Mouse (Mus musculus): ENCODE results near the gene Gdi2. TPM values are rescaled to one million over a fixed set of nuclear protein-coding genes. Genes with fewer than 3 reads are reported as not detected.

The Gdi2 gene
- total and polyA plus RNA-seq, 2 experiments = 159 to 268 TPM

- H3K4me3 ChIP-seq (ENCODE audit: insufficient read depth, low read depth, low read length) = no peak overlapping the region
- 60% methylated on average over 10 of the region's 10 CpGs for WGBS
- H3K9ac ChIP-seq (ENCODE audit: low read depth, low read length) = no peak overlapping the region
- no peaks in the 10 kb centered on the region for H3K27me3 ChIP-seq (ENCODE audit: control insufficient read depth, insufficient read depth, low read length)
- H3K27ac ChIP-seq (replicated peaks; ENCODE audit: insufficient read depth, low read depth, low read length) = no peak overlapping the region
- no peak for TF ChIP-seq CTCF (IDR thresholded peaks at IDR 0.05; ENCODE audit: low read depth, low read length)
- no peak for TF ChIP-seq POLR2A (IDR thresholded peaks at IDR 0.05; ENCODE audit: extremely low read depth, insufficient read depth, low read length)
- H3K79me2 ChIP-seq (ENCODE audit: control insufficient read depth, insufficient read depth, low read length) = no peaks in the 10 kb centered on the region
- peaks cover under 1% of the 10 kb centered on the region; the same call in 1 of the 2 replicates for H3K4me1 ChIP-seq (ENCODE audit: control insufficient read depth, insufficient read depth, low read length)
- peak; percentile 44 for DNase-seq (ENCODE audit: extremely low read depth, low read depth, low spot score)
- no peaks in the 10 kb centered on the region for H3K36me3 ChIP-seq (ENCODE audit: control insufficient read depth, insufficient read depth, low read length)
These were observed 6.1 kb upstream of the Gdi2 start for GRCm38 (mm10) chr13:3531692-3532320.

DNA sequence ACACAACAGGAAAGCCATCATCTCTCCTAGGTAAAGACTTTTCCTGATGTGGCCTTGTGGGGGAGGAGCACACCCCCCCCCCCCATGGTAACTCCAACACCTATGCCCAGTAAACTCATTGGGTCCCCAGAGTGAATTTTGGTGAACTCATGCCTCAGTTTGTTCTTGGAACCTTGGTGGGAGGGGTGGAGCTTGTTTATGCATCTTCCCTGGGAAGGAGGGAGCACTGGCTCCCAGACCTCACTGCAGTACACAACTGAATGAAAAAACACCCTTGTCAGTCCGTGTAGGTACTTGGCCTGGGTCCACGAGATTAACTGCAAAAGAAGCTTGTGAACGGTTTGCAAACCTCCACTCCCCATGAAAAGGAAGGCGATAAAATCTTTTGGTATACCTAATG lies 5.4 kb upstream of the Gdi2 start:
- peaks cover 1% of the 10 kb centered on the region; the same call in 1 of the 2 replicates for H3K4me1 ChIP-seq (ENCODE audit: control insufficient read depth, insufficient read depth, low read length)
- no peak overlapping the region for H3K4me3 ChIP-seq (ENCODE audit: insufficient read depth, low read depth, low read length)
- WGBS = 81% methylated on average over 4 of the region's 4 CpGs
- H3K9ac ChIP-seq (ENCODE audit: low read depth, low read length) = no peak overlapping the region
- no peak for DNase-seq (ENCODE audit: extremely low read depth, low read depth, low spot score)
- no peaks in the 10 kb centered on the region for H3K27me3 ChIP-seq (ENCODE audit: control insufficient read depth, insufficient read depth, low read length)
- TF ChIP-seq POLR2A (IDR thresholded peaks at IDR 0.05; ENCODE audit: extremely low read depth, insufficient read depth, low read length) (no peak), CTCF (IDR thresholded peaks at IDR 0.05; ENCODE audit: low read depth, low read length) (no peak)
- H3K79me2 ChIP-seq (ENCODE audit: control insufficient read depth, insufficient read depth, low read length) = no peaks in the 10 kb centered on the region
- no peaks in the 10 kb centered on the region for H3K36me3 ChIP-seq (ENCODE audit: control insufficient read depth, insufficient read depth, low read length)
- H3K27ac ChIP-seq (replicated peaks; ENCODE audit: insufficient read depth, low read depth, low read length) = no peak overlapping the region

- TF ChIP-seq POLR2A (IDR thresholded peaks at IDR 0.05; ENCODE audit: extremely low read depth, insufficient read depth, low read length) (no peak), CTCF (IDR thresholded peaks at IDR 0.05; ENCODE audit: low read depth, low read length) (no peak)
- H3K4me1 ChIP-seq (ENCODE audit: control insufficient read depth, insufficient read depth, low read length) = peaks cover 1% of the 10 kb centered on the region; the same call in 1 of the 2 replicates
- no peaks in the 10 kb centered on the region for H3K27me3 ChIP-seq (ENCODE audit: control insufficient read depth, insufficient read depth, low read length)
- H3K4me3 ChIP-seq (ENCODE audit: insufficient read depth, low read depth, low read length) = no peak overlapping the region
- no peak for DNase-seq (ENCODE audit: extremely low read depth, low read depth, low spot score)
- H3K9ac ChIP-seq (ENCODE audit: low read depth, low read length) = no peak overlapping the region
- no peaks in the 10 kb centered on the region for H3K36me3 ChIP-seq (ENCODE audit: control insufficient read depth, insufficient read depth, low read length)
- 94% methylated on average over 4 of the region's 4 CpGs for WGBS
- no peak overlapping the region for H3K27ac ChIP-seq (replicated peaks; ENCODE audit: insufficient read depth, low read depth, low read length)
- peaks cover 3% of the 10 kb centered on the region; the same call in 1 of the 2 replicates for H3K79me2 ChIP-seq (ENCODE audit: control insufficient read depth, insufficient read depth, low read length)
These were observed 3.7 kb upstream of the Gdi2 start for GRCm38 (mm10) chr13:3534146-3534545.

GRCm38 (mm10) chr13:3538223-3538968 lies 533 bp downstream of the Gdi2 start:
- Histone ChIP-seq H3K4me3 (ENCODE audit: insufficient read depth, low read depth, low read length) (peak overlapping the region; percentile 93), H3K79me2 (ENCODE audit: control insufficient read depth, insufficient read depth, low read length) (peaks cover 24% of the 10 kb centered on the region; the same call in 1 of the 2 replicates), H3K27ac (replicated peaks; ENCODE audit: insufficient read depth, low read depth, low read length) (peak overlapping the region; percentile 96), H3K4me1 (ENCODE audit: control insufficient read depth, insufficient read depth, low read length) (peaks cover 8% of the 10 kb centered on the region), H3K9ac (ENCODE audit: low read depth, low read length) (peak overlapping the region; percentile 92), H3K27me3 (ENCODE audit: control insufficient read depth, insufficient read depth, low read length) (no peaks in the 10 kb centered on the region), H3K36me3 (ENCODE audit: control insufficient read depth, insufficient read depth, low read length) (peaks cover 1% of the 10 kb centered on the region; the same call in 1 of the 2 replicates)
- DNase-seq (ENCODE audit: extremely low read depth, low read depth, low spot score) = peak; percentile 90
- TF ChIP-seq CTCF (IDR thresholded peaks at IDR 0.05; ENCODE audit: low read depth, low read length) (no peak), POLR2A (IDR thresholded peaks at IDR 0.05; ENCODE audit: extremely low read depth, insufficient read depth, low read length) (0 out of 2 replicates have a peak, but pooled peaks have one; percentile 30)
- under 1% methylated on average over 59 of the region's 59 CpGs for WGBS

- Histone ChIP-seq H3K27ac (replicated peaks; ENCODE audit: insufficient read depth, low read depth, low read length) (peak overlapping the region; percentile 96), H3K4me1 (ENCODE audit: control insufficient read depth, insufficient read depth, low read length) (peaks cover 8% of the 10 kb centered on the region), H3K9ac (ENCODE audit: low read depth, low read length) (peak overlapping the region; percentile 65), H3K4me3 (ENCODE audit: insufficient read depth, low read depth, low read length) (peak overlapping the region; percentile 93), H3K79me2 (ENCODE audit: control insufficient read depth, insufficient read depth, low read length) (peaks cover 26% of the 10 kb centered on the region; the same call in 1 of the 2 replicates), H3K27me3 (ENCODE audit: control insufficient read depth, insufficient read depth, low read length) (no peaks in the 10 kb centered on the region), H3K36me3 (ENCODE audit: control insufficient read depth, insufficient read depth, low read length) (peaks cover 1% of the 10 kb centered on the region; the same call in 1 of the 2 replicates)
- no peak for DNase-seq (ENCODE audit: extremely low read depth, low read depth, low spot score)
- TF ChIP-seq POLR2A (IDR thresholded peaks at IDR 0.05; ENCODE audit: extremely low read depth, insufficient read depth, low read length) (no peak), CTCF (IDR thresholded peaks at IDR 0.05; ENCODE audit: low read depth, low read length) (no peak)
- 4% methylated on average over 15 of the region's 15 CpGs for WGBS
These were observed 1.2 kb downstream of the Gdi2 start for GRCm38 (mm10) chr13:3538969-3539562.
